Mouse (Mus musculus) layer of hippocampus, adult 18-20 months (tissue): ENCODE measurements at regions not wholly inside any gene's neighbourhood (a gene's known extent, or its start where the extent isn't known, plus 50 kb on each side); places are given as distances from the start of the nearest gene placed in this dataset.

Source experiments
- DNase-seq, 2 experiments: peaks; one replicate each; pipeline ENCODE4 v3.0.0; 2022; ENCODE audit warnings: low spot score in 2 of 2

DNA sequence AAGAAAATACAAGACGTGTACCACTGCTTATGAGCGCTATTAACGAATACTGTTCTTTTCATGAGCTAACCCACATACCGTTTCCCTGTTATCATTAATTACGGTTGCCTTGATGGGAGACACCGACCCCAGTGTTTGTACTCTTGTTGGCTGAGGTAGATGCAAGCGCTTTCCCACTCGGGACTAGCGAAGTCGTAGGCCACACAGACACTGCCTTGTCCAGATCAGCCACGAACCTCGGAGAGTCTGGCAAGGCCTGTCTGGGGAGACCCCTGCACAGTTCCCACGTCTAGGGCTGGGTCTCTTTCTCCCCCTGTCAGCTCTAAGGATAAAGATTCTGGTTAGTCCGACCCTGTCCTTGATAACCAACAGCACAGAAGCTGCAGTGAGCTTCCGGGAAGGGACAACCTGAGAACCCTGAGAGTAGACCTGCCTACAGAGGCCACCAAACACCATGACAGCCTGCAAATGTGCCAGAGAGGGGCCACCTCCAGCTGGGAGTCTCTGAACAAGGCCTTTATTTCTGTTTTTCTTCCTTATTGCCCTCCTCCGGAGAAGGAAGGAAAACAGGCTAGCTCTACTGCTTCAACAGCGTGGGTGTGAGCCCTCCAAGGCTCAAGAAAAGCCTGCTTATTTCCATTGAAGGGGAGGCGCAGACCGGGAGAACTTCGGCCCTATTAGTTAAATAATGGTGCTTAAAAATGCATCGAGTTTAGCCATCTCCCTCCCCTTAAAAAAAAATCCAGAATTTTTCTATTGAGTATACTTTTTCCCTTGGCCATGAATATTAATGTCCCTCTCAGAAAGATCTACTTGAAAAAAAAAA, 209.8 kb downstream of the Gm26897 start:
- DNase-seq, result no peak

DNA sequence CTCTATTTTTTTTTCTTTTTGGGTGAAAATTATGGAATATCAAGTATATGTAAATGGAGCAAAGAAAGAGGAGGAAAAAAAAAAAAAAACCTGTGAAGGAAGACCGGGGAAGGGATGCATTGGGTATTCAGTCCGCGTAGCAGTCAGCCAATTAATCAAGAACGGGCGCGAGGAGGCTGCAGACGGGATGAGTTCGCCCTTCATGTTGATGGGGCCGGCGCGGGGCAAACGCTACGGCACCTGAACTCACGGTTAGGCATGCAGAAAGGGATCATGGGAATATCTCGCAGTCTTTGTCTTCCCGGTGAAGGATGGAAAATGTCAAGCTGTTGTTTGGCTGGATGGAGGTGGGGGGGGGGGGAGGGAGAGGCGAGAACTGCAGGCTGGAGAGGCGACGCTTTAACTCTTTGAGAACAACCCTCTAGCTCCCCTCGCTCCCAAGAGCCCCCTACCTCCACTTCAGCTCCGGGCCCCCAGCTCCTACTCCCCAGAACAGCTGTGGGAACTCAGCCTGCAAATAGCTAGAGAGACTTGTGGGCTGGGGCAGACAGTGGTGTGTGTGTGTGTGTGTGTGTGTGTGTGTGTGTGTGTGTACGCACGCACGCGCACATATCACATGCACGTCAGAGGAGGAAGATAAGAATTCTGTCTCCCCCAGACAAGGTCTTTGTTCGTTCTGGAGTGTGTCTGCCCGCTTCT, 210.7 kb downstream of the Gm26897 start:
- no peak for DNase-seq

DNA sequence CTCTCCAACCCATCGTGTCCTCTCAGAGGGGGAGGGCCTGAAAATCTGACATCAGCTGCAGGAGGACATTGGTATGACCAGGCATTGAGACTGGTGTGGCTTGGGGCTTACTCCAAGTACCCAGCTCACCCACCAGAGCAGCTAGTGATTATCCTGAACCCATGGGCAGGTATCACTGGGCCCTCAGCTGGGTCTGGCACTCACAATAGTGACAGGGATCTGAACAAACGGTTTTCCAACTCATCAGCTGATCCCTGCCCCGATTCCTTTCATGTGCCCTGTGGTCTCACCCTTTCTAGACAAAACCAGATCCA, 211.2 kb downstream of the Gm26897 start:
- no peak for DNase-seq

DNA sequence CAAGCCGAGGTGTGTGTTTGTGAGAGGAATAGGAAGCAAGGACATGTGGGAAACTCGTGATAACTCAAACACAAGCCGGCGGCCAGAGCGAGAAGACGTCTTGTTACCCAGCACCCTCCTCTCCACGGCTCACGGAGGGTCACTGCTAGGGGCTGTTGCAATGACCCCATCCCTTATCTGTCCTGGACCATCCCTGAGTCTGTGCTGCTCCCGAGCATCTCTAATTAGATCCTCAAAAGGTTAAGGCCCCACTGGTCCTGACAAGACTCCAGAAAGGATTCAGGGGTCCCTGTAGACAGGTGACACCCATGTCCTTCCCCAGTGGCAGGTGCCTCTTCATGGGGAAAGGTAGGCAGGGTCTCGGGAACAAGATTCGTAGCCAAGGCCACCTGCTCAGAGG, 212.6 kb downstream of the Gm26897 start:
- no peak for DNase-seq

DNA sequence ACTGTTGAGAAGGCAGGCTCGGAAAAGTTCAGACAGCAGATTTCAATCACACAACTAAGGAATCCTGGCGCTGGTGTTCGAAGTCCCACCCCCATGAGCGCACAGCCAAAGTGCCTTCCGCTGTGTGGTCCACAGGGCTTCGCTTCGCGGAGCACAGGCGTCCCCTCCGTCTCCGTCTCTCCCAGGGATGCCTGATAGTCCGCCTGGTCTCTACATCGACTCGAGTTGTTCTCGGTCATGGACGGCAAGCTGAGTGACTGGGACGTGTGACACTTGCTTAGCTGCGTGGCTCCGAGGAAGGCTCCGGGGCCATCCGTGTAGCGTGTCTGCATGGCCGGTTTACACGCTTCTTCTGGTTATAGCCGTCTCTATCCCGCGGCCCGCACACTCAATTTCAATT, 224.0 kb downstream of the Gm26897 start:
- no peak for DNase-seq

DNA sequence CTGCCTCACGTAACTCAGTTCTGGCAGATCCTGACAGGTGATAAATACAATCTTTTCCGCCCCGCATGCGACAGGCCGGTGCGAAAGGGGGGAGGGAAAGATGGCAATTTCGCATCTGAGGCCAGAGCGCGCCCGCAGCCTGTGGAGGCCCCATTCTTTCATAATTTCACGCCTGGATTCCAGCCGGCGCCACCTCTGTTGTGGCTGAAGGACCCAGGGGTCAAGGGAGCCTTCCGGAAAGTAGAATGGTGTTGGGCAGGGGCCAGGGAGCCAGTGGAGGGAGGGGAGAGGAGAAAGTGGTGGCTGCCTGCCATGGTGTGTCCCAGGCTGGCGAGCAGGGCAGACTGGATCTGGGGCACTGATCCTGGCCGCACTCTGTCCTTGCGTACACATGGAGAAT, 224.5 kb downstream of the Gm26897 start:
- no peak for DNase-seq

DNA sequence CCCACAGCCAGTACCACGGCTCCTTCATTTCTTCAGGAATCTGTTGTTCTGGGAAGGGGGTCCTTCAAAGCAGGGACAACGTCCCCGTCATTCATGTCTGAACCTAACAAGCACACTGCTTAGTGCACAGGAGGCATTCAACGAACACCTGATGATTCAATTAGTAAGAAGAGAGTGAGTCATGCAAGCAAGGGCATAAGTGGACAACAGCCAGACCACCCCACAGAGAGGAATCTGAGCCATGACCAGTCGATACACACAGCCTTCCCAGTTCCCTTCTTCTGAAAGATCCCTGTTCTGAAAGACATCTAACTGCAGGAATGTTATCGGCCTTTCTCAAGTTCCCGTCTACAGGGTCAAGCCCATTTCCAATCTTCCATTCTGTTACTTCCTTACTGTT, 231.6 kb downstream of the Gm26897 start:
- no peak for DNase-seq

DNA sequence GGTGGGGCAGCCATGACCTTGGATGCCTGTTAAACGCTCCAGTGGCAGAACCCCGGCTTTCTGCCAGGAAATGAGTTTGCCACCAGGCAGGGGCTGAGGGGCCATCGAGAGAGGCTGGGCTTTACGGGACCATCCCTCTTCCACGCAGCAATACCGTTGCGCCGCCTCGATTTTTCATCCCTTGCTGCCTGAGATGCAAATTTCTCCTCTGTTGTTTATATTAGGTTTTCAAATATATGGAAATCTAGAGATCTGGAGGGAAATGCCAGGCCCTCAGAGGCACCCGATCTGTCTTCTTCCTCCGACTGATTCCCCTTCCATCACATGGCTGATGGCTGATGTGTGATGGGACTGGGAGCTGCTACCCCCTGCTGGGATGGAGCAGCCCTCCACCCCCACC, 234.4 kb downstream of the Gm26897 start:
- no peak for DNase-seq

DNA sequence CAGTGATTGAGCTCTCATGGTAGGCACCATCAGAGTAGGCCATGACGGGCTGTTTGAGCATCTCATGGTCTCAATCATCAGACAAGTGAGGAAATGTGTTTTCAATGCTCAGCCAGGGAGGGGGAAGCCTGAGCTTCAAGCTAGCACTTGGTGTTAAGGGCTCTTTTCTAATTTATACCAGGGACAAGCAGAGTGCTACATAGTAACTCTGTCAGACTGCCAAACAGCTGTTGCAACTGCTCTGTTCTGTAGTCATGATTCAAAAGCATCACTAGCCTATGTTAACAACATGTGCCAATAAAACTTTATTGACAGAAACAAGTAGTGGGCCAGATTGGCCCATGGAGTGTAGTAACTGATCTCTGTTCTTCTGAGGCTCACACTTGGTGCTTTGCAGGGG, 235.0 kb downstream of the Gm26897 start:
- DNase-seq, result no peak

DNA sequence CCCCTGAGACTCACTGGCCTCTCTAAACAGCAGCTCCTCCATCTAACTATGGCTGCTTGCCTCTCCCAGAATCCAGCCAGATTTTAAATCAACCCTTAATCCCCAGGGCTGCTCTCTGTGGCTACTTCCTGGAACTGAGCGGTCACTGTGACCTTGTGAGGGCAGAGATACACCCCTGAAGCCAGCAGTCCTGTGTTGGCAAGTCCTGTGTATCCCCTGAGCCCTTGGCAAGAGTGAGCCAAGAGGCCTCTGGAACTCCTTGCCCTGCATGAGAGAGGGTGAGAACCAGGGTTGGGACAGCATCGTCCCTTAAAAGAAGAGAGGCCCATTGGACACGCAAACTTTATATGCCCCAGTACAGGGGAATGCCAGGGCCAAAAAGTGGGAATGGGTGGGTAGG, 237.5 kb downstream of the Gm26897 start:
- no peak for DNase-seq

DNA sequence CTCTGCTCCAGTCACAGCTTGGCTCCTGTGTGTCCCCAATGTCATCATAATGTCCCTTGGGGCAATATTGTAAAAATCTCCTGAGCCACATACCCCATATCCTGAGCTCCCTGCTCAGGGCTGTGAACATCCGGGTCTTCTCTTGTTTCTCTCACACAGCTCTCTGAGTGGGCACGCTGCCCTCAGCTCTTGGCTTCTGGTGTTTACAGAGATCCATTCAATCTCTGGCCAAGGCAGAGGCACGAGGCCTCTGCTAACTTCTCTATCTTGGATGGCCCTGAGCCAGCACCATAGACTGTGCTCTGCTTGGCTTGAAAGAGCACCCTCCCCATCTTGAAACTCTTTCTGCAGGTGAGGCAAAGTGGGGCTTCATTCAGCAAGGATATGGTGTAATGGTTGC, 238.2 kb downstream of the Gm26897 start:
- DNase-seq, result no peak

DNA sequence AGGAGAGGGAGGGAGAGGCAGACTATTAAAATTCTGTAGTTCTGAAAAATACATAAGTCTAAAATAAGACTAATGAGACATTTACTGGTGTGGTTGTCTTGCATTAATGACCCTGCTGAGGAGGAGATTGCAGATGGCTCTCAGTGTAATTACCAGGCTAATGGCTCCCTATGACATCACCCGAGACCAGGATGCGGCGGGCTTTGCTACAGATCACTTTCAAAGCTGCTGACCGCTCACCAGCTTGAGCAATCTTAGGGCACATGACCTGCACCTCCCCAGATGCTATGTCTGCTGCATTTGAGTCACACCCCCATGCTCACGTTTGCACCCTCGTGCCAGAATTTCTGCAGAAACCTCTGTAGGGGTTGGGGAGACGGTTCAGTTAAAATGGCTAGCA, 242.0 kb downstream of the Gm26897 start:
- no peak for DNase-seq

DNA sequence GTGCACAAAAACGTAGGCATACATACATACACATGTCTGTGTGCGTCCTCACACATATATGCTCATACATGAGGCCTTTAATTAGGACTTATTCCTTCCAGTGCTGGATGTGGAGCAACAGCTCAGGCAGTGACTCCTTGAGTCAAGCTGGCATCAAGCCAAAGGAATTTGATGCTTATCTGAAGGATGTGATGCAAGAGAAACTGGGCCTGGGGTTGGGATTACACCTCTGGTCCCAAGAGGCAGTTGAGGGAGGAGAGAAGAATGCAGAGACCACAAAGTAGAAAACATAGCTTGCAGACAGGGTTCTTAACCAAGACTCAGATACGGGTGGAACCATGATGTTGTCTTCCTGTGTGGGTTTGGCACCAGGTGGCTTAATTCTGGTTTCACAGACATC, 245.9 kb downstream of the Gm26897 start:
- no peak for DNase-seq

DNA sequence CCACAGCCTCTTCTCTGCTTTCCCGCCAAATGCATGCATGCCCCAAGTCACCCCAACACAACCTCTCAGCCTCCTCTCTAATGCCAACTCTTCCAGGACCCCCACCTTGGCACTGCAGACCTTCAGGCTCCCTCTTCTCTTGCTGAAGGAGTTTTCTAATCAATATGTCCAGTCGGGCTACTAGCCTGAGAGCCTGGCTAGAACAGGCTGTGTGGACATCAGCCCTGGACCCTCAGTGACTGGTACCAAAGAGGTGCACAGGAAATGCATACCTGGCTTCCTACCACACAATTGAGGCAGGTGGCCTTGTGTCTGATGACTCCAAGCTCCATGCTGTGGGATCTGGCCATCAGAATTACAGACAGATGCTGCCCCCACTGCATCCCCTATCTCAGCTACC, 248.4 kb downstream of the Gm26897 start:
- DNase-seq, result no peak

DNA sequence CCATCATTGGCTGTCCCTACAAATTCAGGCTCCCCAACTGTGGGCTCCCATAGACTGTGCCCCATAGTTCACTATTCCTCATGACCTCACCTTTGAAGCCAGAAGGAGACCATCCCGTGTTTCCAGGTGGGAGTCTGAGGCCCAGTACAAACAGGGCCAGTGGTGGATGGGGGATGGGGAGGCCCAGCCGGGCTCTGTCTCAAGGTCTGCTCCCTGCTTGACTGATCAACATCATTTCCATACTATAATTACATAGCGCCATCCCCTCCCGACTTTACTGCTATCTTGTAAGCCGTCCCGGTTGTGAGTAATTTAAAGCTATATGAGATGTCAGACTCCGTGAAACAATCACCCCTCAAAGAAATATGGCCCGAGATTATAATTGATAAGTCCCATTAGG, 252.3 kb downstream of the Gm26897 start:
- DNase-seq, result no peak

DNA sequence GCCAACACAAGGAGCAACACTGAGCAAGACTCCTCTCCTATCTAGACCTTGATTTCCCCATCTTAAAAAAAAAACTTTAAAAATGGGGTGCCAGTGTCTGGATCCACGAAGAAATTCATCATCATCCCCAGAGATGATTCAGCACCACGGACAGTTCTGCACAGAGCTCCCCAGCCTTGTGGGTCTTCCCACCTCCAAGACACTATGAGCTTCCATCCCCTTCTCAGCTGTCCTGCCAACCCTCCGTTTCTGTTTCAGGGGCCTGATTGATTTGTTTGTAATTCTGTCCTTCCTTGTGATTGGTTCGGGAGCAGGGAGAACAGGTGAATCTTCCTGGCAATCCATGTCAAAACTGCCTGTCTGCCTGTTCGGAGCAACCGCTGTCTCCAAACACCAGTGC, 253.3 kb downstream of the Gm26897 start:
- no peak for DNase-seq

DNA sequence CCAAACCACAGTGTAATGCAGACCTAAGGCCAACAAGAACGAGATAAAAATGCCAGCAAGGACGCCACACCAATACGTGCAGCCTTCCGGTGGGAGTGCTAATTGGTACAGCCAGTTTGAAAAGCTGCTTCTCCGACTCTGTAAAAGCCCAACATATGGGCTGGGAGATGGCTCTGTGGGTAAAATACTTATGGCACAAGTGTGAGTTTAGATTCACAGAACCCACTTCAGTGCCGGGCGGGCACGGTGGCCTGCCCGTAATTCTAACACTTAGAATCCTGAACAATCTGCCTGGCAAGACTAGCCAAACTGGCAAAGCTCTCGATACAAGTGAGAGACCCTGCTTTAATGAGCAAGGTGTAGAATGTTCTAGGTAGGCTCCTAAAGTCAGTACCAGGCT, 258.1 kb downstream of the Gm26897 start:
- DNase-seq, result no peak

DNA sequence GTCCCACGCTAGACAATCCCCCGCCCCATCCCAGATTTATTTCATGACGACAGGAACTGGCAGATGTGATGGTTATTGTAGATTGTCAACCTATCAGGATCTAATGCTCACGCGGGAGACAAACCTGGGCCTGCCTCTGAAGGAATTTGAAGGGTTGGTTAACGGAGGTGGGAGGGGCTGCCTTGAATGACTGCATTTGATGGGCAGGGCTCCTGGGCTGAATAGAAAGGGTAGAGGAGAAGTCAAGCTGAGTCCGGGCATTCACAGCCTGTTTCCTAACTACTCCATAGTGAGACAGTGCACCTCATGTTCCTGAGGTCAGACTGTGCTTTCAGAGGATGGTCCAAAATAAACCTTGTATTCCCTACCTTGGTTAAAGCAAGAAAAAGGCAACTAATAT, 259.1 kb downstream of the Cryba4 start:
- DNase-seq, result no peak

DNA sequence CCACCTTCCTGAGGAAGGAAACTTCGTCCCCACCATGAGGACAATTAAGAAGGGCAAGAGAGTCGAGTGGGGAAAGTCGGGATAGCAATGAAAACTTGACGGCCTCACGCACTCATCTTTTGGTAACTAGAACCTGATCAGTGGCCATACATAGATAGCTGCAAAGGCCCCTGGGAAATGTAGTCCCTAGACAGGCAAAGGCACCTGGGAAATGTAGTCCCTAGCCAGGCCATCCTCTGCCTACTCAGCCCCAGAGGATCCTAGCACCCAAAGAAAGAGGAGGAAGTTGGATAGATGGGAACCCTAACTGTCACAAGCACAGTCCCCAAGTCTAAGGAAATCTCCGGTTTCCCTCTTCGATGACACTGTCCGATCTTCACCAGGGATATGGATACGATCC, 258.4 kb downstream of the Cryba4 start:
- DNase-seq, result no peak

DNA sequence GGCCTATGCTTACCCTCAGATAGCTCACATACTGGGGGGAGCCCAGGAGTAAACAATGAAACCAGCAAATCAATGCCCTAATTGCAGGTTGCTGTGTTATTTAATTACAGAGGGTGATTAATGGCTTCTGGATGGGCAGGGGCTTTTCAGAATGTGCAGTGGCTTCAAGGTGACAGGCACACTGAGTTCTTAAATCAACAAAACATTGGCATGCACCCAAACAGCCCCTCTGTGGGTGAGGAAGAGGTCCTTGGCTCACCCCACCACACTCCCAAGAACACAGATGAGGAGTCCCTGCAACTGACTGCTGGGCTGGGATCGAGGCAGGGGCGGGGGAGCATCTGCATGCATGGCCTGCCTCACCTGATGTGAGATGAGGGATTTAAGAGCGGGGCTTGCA, 255.5 kb downstream of the Cryba4 start:
- no peak for DNase-seq

DNA sequence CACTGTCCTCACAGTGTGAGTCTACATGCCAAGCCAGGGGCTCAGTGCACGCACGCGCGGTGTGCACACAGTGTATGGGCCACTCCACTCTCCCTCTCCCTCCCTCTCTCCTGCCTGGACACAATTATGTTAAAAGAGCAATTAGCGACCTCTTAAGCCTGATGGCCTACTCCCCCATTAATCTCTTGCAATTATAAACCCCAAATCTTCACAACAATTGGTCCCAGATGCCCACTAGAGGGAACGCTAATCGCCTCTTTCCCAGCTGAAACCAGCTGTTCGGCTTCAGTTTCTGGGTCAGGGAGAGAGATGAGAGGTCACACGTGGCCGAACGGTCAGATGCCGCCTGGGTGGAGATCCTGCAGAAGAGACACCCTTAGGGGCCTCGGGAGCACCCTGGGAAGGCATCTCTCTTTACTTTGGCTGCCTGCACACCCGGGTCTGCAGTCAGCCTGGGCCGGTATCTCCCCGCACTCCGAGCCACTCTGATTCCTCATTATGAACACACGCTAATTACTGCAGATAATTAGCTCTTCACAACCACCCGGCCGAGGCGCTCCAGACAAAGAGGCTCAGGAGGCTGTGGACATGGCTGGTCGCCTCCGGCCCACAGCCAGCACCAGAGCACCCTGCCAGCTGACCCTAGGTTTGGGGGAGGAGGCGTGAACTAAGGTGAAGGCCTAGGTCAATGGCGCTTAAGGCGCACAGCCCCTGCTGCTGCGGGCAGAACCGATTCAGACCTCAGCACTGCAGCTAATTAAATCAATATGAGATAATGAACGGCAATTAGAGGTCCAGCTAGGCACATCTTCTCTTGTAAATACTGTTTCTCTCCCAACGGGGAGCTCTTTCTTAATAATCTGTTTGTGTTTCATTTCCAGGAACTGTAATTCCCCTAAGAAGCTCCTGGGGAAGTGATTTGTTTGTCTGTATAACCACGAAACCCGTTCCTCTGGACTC, 250.3 kb downstream of the Cryba4 start:
- no peak for DNase-seq
